Mouse (Mus musculus) embryo, embryonic 10.5 days (tissue): ENCODE results near the gene Senp5.

Experiments
- DNase-seq: peaks from one replicate; pipeline ENCODE4 v3.0.0-alpha.2; 2015; ENCODE audit warnings: low spot score

The Senp5 gene

DNA sequence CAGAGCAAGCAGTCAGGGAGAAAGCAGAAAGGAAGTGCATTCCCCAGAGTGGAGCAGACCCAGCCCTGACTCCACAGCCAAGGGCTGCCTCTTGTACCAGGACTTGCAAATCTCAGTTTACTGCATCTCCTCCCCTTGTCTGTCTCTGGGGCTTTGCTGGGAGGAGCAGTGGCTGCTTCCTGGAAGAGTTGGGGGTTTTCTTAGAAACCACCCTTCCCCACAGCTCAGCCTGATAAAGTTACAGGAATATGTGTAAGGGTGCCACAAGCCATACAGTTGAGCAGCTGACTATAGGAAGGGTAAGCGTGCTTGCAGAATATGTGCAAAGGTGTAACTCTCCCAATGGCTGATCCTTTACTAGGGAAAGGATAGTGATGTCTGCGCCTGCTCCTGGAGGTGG lies 62.5 kb downstream of the Senp5 start:
- no peak for DNase-seq

DNA sequence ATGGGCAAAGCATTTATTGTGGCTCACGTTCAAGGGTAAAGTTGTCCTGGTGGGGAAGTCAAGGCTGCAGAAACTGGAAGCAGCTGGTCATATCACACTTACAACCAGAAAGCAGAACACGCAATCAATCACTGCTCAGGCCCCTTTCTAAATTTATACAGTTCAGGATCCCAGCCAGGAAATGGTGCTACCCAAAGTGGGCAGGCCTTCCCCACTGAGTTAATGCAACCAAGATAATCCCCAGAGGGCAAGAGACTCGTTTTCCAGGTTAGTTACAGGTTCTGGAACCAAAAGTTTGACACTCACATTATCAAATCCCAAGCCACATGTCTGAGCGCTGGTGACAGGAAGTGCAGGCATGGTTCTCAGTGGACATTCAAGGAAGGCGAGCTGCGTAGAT lies 64.2 kb downstream of the Senp5 start:
- DNase-seq, result no peak

DNA sequence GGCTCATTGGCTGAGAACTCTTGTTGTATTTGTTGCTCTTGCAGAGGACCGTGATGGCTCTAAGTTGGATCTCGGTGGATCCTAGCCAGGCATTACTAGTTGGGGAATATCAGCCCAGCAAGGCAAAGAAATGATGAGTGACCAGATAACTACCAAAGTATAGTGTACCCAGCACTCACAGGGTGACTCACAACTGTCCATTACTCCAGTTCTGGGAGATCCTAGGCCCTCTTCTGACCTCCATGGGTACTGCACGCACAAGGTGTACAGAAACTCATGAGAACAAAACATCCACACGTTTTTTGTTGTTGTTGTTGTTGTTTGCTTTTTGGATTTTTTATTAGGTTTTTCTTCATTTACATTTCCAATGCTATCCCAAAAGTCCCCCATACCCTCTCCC lies 66.5 kb downstream of the Senp5 start:
- no peak for DNase-seq

DNA sequence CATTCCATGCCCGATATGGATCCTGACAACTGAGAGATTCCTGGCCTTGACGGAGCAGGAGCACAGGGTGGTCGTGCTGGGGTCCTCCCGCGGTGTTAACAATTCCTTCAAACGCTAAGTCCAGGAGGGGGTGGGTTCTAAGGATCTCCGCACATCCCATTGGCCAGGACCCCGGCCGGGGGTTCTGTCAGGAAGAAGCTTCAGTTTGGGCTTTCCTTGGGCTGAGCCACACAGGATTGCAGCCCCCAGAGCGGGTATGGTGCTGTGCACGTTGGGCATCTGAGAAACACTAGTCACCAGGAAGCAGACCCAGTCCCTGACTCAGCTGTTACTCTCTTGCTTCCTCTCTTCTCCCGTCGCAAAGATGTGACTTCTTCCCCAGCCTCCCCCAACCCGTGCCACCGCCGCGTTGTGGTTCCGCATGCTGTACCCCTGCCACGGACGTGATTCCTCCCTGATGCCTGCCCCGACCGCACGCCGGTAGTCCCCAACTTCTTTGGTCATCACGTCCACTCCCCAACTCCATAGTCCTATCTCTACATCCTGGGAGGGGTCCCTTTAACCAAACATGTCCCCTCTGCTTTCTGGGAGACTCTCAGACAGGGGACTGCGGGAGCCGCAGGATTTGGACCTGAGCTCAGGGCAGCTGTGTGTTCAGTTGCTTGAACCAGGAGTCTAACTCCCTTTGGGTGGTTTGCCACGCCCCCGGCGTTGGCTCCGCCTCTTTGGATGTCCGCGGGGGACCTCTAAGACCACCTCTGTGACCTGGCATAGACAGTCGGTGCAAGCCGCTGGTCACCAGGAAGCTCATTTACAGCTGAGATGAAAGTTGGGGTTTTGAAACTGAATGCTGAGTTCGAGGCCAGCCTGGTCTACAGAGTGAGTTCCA lies 67.8 kb downstream of the Senp5 start:
- peak; percentile 63 for DNase-seq

DNA sequence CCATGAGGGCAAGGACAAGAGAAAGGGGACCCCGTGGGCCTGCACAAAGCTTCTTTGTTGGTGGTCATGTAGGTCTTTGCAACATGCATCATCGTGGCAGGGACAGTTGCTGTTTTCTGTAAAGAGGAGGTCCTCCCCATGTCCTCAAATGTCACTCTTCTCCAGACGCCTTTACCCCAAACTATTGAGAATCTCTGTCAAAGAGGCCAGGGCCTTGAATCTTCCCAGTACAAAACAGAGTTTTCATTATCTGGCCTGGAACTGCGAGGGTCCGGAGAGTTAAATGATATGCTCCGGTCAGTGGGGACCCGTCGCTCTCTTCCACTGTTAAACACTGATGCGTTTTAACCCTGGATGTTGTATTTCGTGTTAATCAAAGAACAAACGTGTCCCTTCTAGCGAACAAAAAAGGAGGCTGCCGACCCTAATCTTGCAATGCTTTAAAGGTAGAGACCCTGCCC lies 68.5 kb downstream of the Senp5 start:
- peak; percentile 29 for DNase-seq

DNA sequence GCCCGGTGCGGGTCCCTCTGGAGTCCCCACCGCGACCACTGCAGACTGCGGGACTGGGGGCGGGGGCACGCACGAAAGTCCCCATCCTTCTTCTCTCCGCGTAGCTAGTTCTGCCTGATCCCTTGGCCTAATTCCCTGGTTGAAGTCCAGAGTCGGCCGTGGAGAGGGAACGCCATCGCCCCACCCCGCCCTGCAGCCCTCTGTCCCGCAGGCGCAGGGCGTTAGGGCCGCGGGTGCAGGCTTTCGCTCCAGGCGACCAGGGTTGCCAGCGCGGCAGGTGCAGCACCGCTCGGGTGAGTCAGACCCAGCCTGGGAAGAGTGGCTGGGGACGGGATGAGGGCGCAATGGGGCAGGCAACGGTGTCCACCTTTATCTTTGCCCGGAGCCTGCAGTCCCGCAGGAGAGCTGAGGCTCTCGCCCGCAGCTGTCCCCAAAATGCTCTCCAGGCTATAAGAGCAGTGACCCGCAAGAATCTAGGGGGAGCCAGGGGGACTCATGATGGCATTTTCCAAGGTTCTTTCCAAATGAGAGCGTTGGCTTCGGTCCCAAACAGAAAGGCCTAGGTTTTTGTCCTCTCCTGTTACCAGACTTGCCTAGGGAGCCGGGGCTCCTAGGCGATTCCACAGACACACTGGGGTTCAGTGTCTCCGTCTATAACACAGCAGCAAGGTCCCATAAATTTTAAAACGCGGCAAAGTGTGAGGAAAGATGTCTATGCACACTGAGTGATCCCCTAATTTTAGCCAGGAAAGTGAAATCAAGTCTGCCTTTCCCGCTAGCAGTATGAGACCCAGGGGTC lies 69.1 kb downstream of the Senp5 start, which contains the start of gene Pigz:
Pigz (plus strand) TSS at position 101 of the 799 bp plus-strand sequence.
- DNase-seq, result peak; percentile 33

DNA sequence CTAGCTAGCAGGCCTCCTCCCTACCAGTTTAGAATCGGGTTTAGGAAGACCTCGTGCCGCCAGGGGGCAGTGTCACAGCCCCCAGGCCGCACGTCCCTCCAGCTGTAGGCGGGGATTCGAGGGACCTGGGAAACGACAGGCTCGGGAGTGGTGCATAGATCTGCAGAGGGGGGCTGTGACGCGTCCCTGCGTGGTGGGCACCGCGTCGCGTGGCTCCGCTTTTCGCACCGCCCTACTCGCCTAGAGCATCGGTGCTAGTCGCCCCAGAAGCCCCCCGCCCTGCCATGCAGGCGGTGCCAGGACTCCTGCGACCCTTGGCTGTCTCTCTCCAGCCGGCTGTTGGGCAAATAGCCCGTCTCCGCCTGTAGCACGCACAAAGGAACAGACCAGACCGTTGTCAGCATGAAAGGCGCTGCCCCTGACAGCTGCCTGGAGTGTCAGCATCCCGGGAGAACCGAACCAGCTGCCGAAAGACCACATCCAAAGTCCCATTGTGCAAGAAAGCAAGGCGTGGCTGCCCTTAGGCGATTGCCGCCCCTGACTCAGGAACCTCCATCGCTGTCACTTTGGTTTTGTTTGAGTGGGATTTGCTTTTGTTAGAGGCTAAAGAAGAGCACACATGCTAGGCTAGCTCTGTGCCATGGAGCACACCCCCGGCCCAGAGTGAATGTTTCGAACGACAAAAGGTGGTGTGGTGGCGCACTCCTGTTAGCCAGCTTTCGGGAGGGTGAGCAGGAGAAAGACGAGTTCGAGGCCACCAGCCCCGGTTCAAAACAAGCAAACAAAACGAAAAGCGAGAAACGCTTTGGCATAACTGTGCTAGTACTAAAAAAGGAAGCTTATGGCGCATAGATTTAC lies 70.0 kb downstream of the Senp5 start:
- peak; percentile 96 for DNase-seq

DNA sequence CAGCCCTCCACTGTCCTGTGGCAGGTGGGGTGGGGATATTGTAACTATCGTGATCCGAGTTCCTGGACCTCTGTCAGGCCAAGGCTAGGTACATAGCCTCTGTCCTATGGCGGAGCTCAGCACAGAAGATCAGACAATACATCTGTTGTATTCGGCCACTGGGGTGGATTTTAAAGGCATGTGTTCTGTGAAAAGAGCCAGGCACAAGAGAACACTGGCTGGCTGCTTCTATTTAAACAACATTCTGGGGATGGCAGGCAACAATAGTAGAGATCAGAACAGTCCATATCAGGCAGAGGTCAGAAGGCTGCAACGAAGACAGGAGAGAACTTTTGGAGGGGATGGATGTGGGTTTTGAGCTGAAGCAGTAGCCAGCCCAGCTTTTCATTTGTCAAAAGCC lies 70.8 kb downstream of the Senp5 start:
- peak; percentile 39 for DNase-seq

DNA sequence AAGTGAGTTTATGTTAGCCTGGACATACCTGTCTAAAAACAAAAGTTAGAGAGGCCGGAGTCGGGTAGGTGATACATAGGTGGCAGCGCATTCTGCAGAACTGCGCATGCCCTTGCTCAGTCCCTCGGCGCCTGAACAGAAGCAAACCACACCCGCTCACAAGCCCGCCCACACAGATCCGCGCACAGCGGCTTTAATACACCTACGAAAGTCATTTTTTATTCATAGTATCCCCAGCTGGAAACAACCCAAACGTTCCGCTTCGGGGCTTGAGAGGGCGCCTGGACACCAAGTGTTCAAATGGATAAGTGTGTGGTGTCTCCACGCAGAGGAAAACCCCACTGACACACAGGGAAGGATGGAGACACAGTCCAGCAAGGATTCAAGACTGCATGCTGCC lies 71.8 kb downstream of the Senp5 start:
- DNase-seq, result no peak

DNA sequence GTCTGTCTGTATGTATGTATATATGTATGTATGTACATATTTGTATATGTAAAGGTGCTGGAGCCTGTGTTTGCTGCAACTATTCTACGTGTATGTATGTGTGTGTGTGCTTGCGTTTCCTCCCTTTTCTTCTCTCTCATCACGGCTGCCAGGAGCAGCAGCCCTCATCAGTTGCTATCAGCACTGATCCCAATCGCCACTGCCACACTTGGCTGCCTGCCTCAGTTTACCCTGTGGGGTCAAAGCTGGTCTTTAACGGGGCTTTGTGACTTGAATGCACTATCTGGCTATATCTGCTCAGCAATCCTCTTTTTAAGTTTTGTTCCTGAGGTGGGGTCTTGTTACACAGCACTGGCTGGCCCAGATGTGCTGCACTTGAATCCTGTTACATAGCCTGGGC lies 75.7 kb downstream of the Senp5 start:
- no peak for DNase-seq

DNA sequence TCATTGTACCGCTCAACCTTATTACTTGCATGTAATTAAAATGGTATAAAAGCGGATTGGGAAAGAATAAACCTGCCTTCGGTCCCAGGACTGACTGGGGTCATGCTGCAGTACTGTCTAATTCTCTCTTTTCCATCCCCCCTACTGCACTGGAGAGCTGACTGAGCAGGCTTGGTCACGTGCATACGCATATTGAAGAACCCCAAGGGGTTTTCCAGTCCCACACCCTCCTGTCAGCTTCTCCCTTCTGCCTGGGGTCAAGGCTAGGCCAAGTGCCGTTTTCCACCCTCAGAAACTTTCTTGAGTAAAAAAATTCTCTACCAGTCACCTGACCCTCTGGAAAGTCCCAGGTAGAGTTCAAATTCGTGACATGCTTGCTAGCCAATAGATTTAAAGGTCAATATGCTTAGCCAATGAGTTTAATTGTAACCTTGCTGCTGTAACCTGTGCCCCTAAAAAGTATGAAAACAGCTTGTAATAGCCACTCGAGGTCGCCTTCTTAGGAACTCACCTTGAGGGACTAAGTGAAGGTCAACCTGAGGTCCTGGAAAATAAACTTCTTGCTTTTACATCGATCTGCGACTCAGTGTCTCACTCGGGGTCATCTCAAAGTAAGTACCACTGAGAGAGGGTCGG lies 76.4 kb downstream of the Senp5 start:
- no peak for DNase-seq

DNA sequence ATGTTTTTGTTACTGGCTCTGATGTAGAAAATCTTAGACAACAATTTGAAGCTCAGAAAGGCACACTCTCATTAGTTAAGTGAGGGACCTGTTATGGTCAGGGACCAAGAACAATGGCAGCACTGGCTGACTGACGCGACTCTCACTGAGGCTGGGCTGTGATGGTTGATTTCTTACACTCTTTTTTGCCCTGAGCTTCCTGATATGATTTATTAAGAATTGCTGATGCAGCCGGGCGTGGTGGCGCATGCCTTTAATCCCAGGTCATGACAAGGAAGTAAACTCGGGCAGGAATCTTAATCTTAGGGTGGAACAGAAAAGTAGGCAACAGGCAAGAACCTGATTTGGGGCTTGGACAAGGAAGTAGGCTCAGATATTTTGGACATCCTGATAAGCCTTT lies 77.0 kb downstream of the Senp5 start:
- DNase-seq, result no peak

DNA sequence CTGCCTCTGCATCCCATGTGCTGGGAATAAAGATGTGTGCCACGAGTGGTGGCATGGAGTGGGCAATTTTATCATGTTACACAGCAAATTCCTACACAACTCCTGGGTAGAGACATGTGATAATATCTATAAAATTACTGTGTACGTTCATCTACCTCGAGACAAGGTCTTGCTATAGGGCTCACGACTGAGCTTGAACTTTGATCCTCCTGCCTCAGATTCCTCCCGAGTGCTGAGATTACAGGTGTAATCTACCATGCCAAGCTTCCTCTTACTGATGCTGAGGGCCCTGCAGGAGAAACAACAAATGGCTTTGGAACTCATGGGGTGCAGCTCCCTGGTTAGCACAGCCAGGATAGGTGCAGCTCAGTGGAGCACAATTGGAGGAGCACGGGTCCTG lies 78.7 kb downstream of the Senp5 start:
- DNase-seq, result no peak

DNA sequence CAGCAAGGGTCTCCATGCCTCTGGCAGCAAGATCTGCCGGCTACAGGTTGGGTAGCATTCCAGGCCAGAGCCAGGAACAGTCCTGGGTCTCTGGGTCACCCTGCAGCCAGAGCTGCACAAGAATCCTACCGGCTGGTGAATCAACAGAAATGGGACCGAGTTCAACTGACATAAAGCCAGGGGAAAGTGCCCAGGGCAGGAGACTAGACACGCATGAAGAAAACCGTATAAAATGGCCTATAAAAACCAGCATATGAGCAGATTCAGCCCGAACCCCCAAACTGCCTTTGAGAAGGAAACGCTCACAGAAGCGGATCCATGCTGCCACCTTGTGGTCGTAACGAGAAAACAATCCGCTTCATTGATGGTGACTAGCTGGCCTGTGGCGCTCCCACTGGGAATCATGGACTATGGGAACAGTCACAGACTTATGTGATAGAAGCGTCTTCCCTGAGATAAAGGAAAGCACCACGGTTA lies 84.8 kb downstream of the Senp5 start:
- peak; percentile 95 for DNase-seq

DNA sequence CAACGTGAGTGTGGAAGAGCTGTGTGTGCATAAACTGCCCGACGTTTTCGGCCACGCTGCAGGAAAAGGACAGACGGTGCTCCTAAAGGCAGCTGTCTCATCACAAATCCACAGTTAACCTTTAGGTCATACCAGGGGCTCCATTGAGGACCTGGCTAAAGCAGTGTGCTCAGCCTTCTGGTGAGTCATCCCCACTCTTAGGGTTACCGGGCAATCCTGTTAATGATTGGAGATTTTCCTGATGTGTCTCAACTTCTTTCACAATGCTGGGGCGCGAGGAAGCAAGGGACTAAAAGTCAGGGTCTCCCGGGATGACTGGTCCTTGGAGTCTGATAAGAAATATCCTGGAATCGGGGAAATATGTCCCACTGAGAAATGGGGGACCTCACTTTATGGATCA lies 85.3 kb downstream of the Senp5 start:
- no peak for DNase-seq

DNA sequence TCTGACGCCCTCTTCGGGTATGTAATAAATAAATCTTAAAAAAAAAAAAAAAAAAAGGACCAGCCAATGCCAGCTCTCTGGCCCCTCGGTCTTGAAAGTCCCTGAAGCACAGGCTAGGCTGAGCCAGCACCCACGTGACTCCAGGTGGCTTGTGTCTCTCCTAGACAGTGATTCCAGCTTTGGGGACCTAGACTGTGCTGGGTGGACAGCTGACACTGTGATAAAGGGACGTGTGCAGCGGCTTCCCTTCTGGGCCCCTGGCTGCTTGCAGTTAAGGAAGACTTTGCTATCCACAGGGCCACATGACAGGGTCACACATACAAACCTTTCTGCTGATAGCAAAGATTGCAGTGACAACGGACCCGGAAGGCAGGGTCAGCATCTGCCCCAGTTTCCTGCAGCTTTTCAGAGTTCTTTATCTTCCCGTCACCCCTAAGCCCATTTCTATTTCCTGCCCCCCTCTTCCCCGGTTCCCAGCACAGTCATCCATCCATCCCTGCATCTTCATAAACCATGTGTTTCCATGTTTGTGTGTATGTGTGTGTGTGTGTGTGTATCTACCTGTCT lies 92.7 kb downstream of the Senp5 start:
- no peak for DNase-seq
